ENCODE assay signal across 8 mouse cellular contexts in the genomic region with DNA sequence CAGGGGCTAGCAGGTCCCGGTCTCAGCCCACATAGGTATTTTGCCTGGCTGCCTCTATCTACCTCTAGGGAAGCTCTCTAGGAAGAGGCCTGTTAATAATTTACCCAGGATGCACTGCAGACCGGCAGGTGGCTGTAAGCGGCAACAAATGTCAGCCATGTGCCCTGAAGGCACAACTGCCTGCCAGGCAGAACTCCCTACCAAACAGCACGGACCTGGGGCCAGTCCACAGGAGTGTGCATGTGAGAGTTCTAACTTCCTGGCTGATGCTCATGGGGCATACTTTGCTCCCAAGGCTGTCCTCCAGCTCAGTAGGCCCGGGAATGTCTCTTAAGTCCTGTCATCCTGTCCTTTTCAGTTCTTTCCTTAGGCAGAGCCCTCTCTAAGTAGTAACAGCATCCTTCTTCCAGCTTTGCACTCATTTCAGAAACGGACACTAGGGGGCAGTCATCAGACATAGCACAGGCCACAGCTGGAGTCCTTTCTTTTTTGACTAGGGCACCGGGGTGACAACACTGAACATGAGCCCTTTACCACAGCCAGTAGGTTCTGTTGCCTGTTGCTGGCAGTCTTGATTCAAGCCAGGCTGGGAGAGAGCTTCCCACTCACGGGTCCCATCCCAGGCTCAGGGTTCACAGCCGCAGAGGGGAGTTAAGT.
A peak's percentile ranks its signal among the peaks of the same experiment; 100 is the strongest.
DNase-seq lines count a peak whose midpoint lies in the region; ATAC-seq lines count a peak whose summit lies in the region.

No protein-coding gene starts in this region.

- H3K4me1 ChIP-seq in hindbrain, embryonic 13.5 days (replicated peaks): 0 out of 2 replicates have a peak, but pooled peaks cover 2% of the 10 kb centered on the region

- no peak overlapping the region for H3K9ac ChIP-seq in hindbrain, embryonic 13.5 days

- no peak overlapping the region for H3K27ac ChIP-seq in hindbrain, embryonic 13.5 days

- peak; percentile 94 for DNase-seq in NIH3T3 (ENCODE audit: low read depth)
- peak; percentile 43 for DNase-seq in cerebellum, adult 11-12 months
- peak; percentile 82 to 84 for DNase-seq in layer of hippocampus, postnatal 10 days (ENCODE audit: low spot score in 2 of 2)
- peak; percentile 83 for DNase-seq in lung, postnatal 25 days (ENCODE audit: low spot score)
- DNase-seq in right cerebral cortex, adult 18-20 months: peak; percentile 68
- peak; percentile 74 to 77 for DNase-seq in urinary bladder, postnatal 36 days (ENCODE audit: low spot score in 2 of 2)

- H3K36me3 ChIP-seq in hindbrain, embryonic 13.5 days: no peaks in the 10 kb centered on the region

- peak; percentile 79 for ATAC-seq in frontal cortex, adult (ENCODE audit: low TSS enrichment)
- ATAC-seq in hindbrain, embryonic 13.5 days (ENCODE audit: low FRiP score): peak; percentile 65

- no peak overlapping the region for H3K4me3 ChIP-seq in hindbrain, embryonic 13.5 days

- H3K9me3 ChIP-seq in hindbrain, embryonic 13.5 days: no peaks in the 10 kb centered on the region

- peaks cover 9% of the 10 kb centered on the region; the same call in 1 of the 2 replicates for H3K27me3 ChIP-seq in hindbrain, embryonic 13.5 days

- 34% methylated on average over 9 of the region's 9 CpGs for WGBS in hindbrain, embryonic 13.5 days

- no peak overlapping the region for H3K4me2 ChIP-seq in hindbrain, embryonic 13.5 days

Comparison
In these comparisons a context has a peak if more than half of its experiments do, and no peak if none do; other contexts are left out.
1. DNase-seq: peak in every context shown above with its lines; median percentile 94 in NIH3T3; 83 in layer of hippocampus, postnatal 10 days; 83 in lung, postnatal 25 days; 76 in urinary bladder, postnatal 36 days; 68 in right cerebral cortex, adult 18-20 months; 43 in cerebellum, adult 11-12 months.